8 mouse cellular contexts compared by ENCODE assay signal in genomic region chr19:7040637-7041130, GRCm38 (mm10). TPM values are rescaled to one million over a fixed set of nuclear protein-coding genes. Genes with fewer than 3 reads are reported as not detected.
DNase-seq lines count a peak whose midpoint lies in the region; ATAC-seq and TF ChIP-seq lines count a peak whose summit lies in the region.

No protein-coding gene starts in this region.

- H3K9ac ChIP-seq in stomach, embryonic 16.5 days (ENCODE audit: low read length): peak overlapping the region; percentile 83

- no peak for ATAC-seq in stomach, embryonic 16.5 days (ENCODE audit: insufficient read depth, low FRiP score)
- ATAC-seq in cerebellum, adult (ENCODE audit: insufficient number of reproducible peaks, low FRiP score, low TSS enrichment): no peak

- 17% methylated on average over 13 of the region's 13 CpGs for WGBS in cerebellum, adult 2 months
- WGBS in thymus, adult 2 months: 11% methylated on average over 13 of the region's 13 CpGs
- WGBS in stomach, embryonic 16.5 days: 19% methylated on average over 13 of the region's 13 CpGs

- peak overlapping the region; percentile 54 for H3K4me3 ChIP-seq in cerebellum, adult 2 months (replicated peaks; ENCODE audit: insufficient read depth, low read depth, low read length)
- peak overlapping the region; percentile 66 for H3K4me3 ChIP-seq in thymus, adult 2 months (ENCODE audit: control insufficient read depth, insufficient read depth, low read length)
- peak overlapping the region; percentile 70 for H3K4me3 ChIP-seq in stomach, embryonic 16.5 days (replicated peaks; ENCODE audit: low read length)

- no peak for TF ChIP-seq POLR2A in cerebellum, adult 2 months (IDR thresholded peaks at IDR 0.05; ENCODE audit: borderline replicate concordance, insufficient read depth, low read length)
- no peak for TF ChIP-seq POLR2A in thymus, adult 2 months (IDR thresholded peaks at IDR 0.05; ENCODE audit: control insufficient read depth, extremely low read depth, insufficient read depth, low read length, poor library complexity)

- no peaks in the 10 kb centered on the region for H3K9me3 ChIP-seq in stomach, embryonic 16.5 days (replicated peaks; ENCODE audit: control insufficient read depth, low read length)

- H3K36me3 ChIP-seq in thymus, adult 2 months (ENCODE audit: control insufficient read depth, insufficient read depth, low read length): no peaks in the 10 kb centered on the region
- no peaks in the 10 kb centered on the region for H3K36me3 ChIP-seq in stomach, embryonic 16.5 days (ENCODE audit: control insufficient read depth, insufficient read depth, low read length)

- H3K4me2 ChIP-seq in stomach, embryonic 16.5 days (ENCODE audit: low read depth, low read length): peak overlapping the region; percentile 75

- H3K4me1 ChIP-seq in cerebellum, adult 2 months (ENCODE audit: control insufficient read depth, insufficient read depth, low read length): peaks cover 7% of the 10 kb centered on the region; the same call in 1 of the 2 replicates
- peaks cover 7% of the 10 kb centered on the region; the same call in 1 of the 2 replicates for H3K4me1 ChIP-seq in thymus, adult 2 months (replicated peaks; ENCODE audit: control insufficient read depth, insufficient read depth, low read length)
- H3K4me1 ChIP-seq in stomach, embryonic 16.5 days (ENCODE audit: control insufficient read depth, insufficient read depth, low read length): peaks cover 18% of the 10 kb centered on the region

- H3K27me3 ChIP-seq in cerebellum, adult 2 months (ENCODE audit: control insufficient read depth, insufficient read depth, low read length): no peaks in the 10 kb centered on the region
- no peaks in the 10 kb centered on the region for H3K27me3 ChIP-seq in thymus, adult 2 months (ENCODE audit: control insufficient read depth, insufficient read depth, low read length)
- no peaks in the 10 kb centered on the region for H3K27me3 ChIP-seq in stomach, embryonic 16.5 days (ENCODE audit: control insufficient read depth, insufficient read depth, low read length)

- H3K27ac ChIP-seq in cerebellum, adult 2 months (ENCODE audit: insufficient read depth, low read length): peak overlapping the region; percentile 52
- H3K27ac ChIP-seq in thymus, adult 2 months (ENCODE audit: control insufficient read depth, insufficient read depth, low read length): peak overlapping the region; percentile 91
- peak overlapping the region; percentile 94 for H3K27ac ChIP-seq in stomach, embryonic 16.5 days (ENCODE audit: low read length)

- no peak for TF ChIP-seq CTCF in cerebellum, adult 2 months (IDR thresholded peaks at IDR 0.05; ENCODE audit: borderline replicate concordance, insufficient read depth, low read depth, low read length)
- TF ChIP-seq CTCF in thymus, adult 2 months (IDR thresholded peaks at IDR 0.05; ENCODE audit: borderline replicate concordance, control insufficient read depth, extremely low read depth, insufficient read depth, low read length, poor library complexity): 0 out of 2 replicates have a peak, but pooled peaks have one; percentile 1

- no peak for DNase-seq in cerebellum, adult 2 months
- DNase-seq in cerebellum, postnatal 36 days: no peak
- DNase-seq in thymus, adult 2 months: peak; percentile 53
- no peak for DNase-seq in thymus, postnatal 25 days
- peak; percentile 19 for DNase-seq in liver
- no peak for DNase-seq in layer of hippocampus, adult 8-10 months (ENCODE audit: low spot score in 2 of 2)

RNA-seq across cellular contexts. Expression of gene Stip1, which starts 0.9 kb away (rescaled TPM):
- 215 and 217 TPM in 2 replicates for polyA plus RNA-seq in cerebellum, adult 2 months (2012; rRNA removed)
- polyA plus RNA-seq in thymus, adult 2 months (2012; rRNA removed): 87.4 and 89.5 TPM in 2 replicates
- polyA plus RNA-seq in stomach, embryonic 16.5 days (2015; fragmentation: Nextera tagmentation; extraction: Ambion mirVana): 198 and 202 TPM in 2 replicates
- total RNA-seq in layer of hippocampus, adult 8-10 months (2022): 100 to 1,000 TPM; 155 to 228 (median 191) TPM

RNA-seq across cellular contexts. Expression of gene Macrod1, which starts 15.9 kb away (rescaled TPM):
- polyA plus RNA-seq in cerebellum, adult 2 months (2012; rRNA removed): 30.8 and 33.8 TPM in 2 replicates
- polyA plus RNA-seq in thymus, adult 2 months (2012; rRNA removed): 37.5 and 49.3 TPM in 2 replicates
- polyA plus RNA-seq in stomach, embryonic 16.5 days (2015; fragmentation: Nextera tagmentation; extraction: Ambion mirVana): 10.0 and 14.0 TPM in 2 replicates
- total RNA-seq in layer of hippocampus, adult 8-10 months (2022): 10 to 100 TPM; 19.2 to 21.4 (median 20.1) TPM

RNA-seq across cellular contexts. Expression of gene Fermt3, which starts 21.4 kb away (rescaled TPM):
- polyA plus RNA-seq in cerebellum, adult 2 months (2012; rRNA removed): 2.2 and 2.3 TPM in 2 replicates
- 345 and 352 TPM in 2 replicates for polyA plus RNA-seq in thymus, adult 2 months (2012; rRNA removed)
- 17.3 and 18.4 TPM in 2 replicates for polyA plus RNA-seq in stomach, embryonic 16.5 days (2015; fragmentation: Nextera tagmentation; extraction: Ambion mirVana)
- total RNA-seq in layer of hippocampus, adult 8-10 months (2022): 10 to 100 TPM in 2 of 4 experiments, 1 to 10 TPM in 2; 3.7 to 17.8 (median 9.2) TPM

RNA-seq across cellular contexts. Expression of gene Trpt1, which starts 44.8 kb away (rescaled TPM):
- 29.6 and 31.3 TPM in 2 replicates for polyA plus RNA-seq in cerebellum, adult 2 months (2012; rRNA removed)
- polyA plus RNA-seq in thymus, adult 2 months (2012; rRNA removed): 8.4 and 9.9 TPM in 2 replicates
- 10.7 and 12.0 TPM in 2 replicates for polyA plus RNA-seq in stomach, embryonic 16.5 days (2015; fragmentation: Nextera tagmentation; extraction: Ambion mirVana)
- 10 to 100 TPM; 16.5 to 20.8 (median 16.6) TPM for total RNA-seq in layer of hippocampus, adult 8-10 months (2022)

RNA-seq across cellular contexts. Expression of gene Nudt22, which starts 44.8 kb away (rescaled TPM):
- polyA plus RNA-seq in cerebellum, adult 2 months (2012; rRNA removed): 40.4 and 43.5 TPM in 2 replicates
- polyA plus RNA-seq in thymus, adult 2 months (2012; rRNA removed): 43.0 and 46.5 TPM in 2 replicates
- 22.9 and 26.6 TPM in 2 replicates for polyA plus RNA-seq in stomach, embryonic 16.5 days (2015; fragmentation: Nextera tagmentation; extraction: Ambion mirVana)
- 10 to 100 TPM; 13.7 to 17.4 (median 14.2) TPM for total RNA-seq in layer of hippocampus, adult 8-10 months (2022)

Comparison
In these comparisons a context has a peak if more than half of its experiments do, and no peak if none do; other contexts are left out.
1. DNase-seq: peak in thymus, adult 2 months (single experiment) and liver (single experiment); none in cerebellum, adult 2 months (0 of 2), cerebellum, postnatal 36 days (0 of 2), thymus, postnatal 25 days (single experiment) and layer of hippocampus, adult 8-10 months (0 of 2).
2. RNA of gene Fermt3, which starts 21.4 kb away (polyA plus RNA-seq): 345 to 352 TPM in thymus, adult 2 months; 17.3 to 18.4 TPM in stomach, embryonic 16.5 days and 2.2 to 2.3 TPM in cerebellum, adult 2 months; every median in the first group is over 10 times any median in the second.
3. Peak in every context shown above with its lines, with median percentiles within 50 percentile points of each other: H3K27ac ChIP-seq and H3K4me3 ChIP-seq.